20 mouse cellular contexts compared by ENCODE assay signal in the genomic region with DNA sequence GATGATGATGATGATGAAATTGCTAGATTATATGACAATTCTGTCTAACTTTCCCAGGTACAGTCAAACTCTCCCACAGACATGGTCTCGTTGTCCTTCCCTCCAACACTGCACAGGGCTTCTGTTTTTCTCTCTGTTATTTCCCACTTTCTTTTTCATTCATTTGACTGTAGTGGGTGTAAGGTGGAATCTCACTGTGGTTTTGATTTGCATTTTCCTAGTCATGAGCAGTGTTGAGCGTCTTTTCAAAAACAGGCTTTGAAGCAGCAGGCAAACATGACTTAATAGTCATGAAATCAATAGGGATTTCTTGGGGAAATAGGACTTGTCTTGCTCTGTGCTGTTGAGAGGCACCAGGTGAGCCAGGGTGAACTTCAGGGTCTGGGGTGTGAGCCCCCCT. TPM values are rescaled to one million over a fixed set of nuclear protein-coding genes. Genes with fewer than 3 reads are reported as not detected.
A peak's percentile ranks its signal among the peaks of the same experiment; 100 is the strongest.
DNase-seq lines count a peak whose midpoint lies in the region; TF ChIP-seq lines count a peak whose summit lies in the region.
"Had no signal": no experiment of that assay in that cellular context is flagged by ENCODE, and none has a peak within 500 bp of the region (broad histone marks: within the 10 kb centered on the region; RNA-seq: fewer than 3 reads in every experiment).

No protein-coding gene starts in this region.

- no peak overlapping the region for H3K4me3 ChIP-seq in CH12.LX (replicated peaks in 1 of 3; ENCODE audit: low read depth in 2 of 3, low read length in 2 of 3, poor library complexity in 1 of 3)
- H3K4me3 ChIP-seq in layer of hippocampus, adult 2 months, result no peak overlapping the region

- H3K79me2 ChIP-seq in CH12.LX (replicated peaks; ENCODE audit: control insufficient read depth, extremely low read depth, insufficient read depth, poor library complexity, severe bottlenecking), result no peaks in the 10 kb centered on the region

- H3K9ac ChIP-seq in CH12.LX (ENCODE audit: insufficient read depth, low read depth), result no peak overlapping the region

- TF ChIP-seq RAD21 in CH12.LX (IDR thresholded peaks at IDR 0.05; ENCODE audit: low read depth, low read length), result no peak

- DNase-seq in CH12.LX (ENCODE audit: extremely low read depth), result peak; percentile 53
- DNase-seq in Muller cell, postnatal 12 days (ENCODE audit: inconsistent ontology term), result peak; percentile 22
- DNase-seq in layer of hippocampus, adult 2 months (ENCODE audit: low spot score in 2 of 2), result no peak
- no peak for DNase-seq in adrenal gland, adult 2 months
- DNase-seq: adrenal gland, adult 8-10 months; adrenal gland, postnatal 10 days; adrenal gland, postnatal 25 days; adrenal gland, postnatal 36 days; B cell, adult 2 months; cerebellum, adult 11 months; cerebellum, adult 11-12 months; cerebellum, adult 18-20 months; cerebellum, adult 2 months; cerebellum, adult 8-10 months; cerebellum, adult 9-10 months had no signal

- TF ChIP-seq POLR2A in CH12.LX (IDR thresholded peaks at IDR 0.05; ENCODE audit: low read depth, low read length), result no peak

- H3K4me1 ChIP-seq in CH12.LX (ENCODE audit: control insufficient read depth in 1 of 2, insufficient read depth in 2 of 2), result peaks cover 9 to 46% of the 10 kb centered on the region in 2 experiments

- no peaks in the 10 kb centered on the region for H3K36me3 ChIP-seq in CH12.LX (replicated peaks in 1 of 2; ENCODE audit: control insufficient read depth in 1 of 2, insufficient read depth in 1 of 2, low read length in 1 of 2)
- H3K36me3 ChIP-seq: G1E had no signal

- no peaks in the 10 kb centered on the region for H3K9me3 ChIP-seq in CH12.LX (replicated peaks; ENCODE audit: low read length)

- no peak for TF ChIP-seq CTCF in CH12.LX (conservative IDR thresholded peaks at IDR 0.05 in 1 of 2, IDR thresholded peaks at IDR 0.05 in 1 of 2; ENCODE audit: low read depth in 2 of 2, low read length in 2 of 2)
- no peak for TF ChIP-seq CTCF in layer of hippocampus, adult 2 months (conservative IDR thresholded peaks at IDR 0.05)

- dilution Hi-C loops in CH12.LX (cut with MboI; ENCODE audit: extremely low pct_ligation_motif_present, extremely low pct_unique_long_range_greater_than_20kb, low sequenced_read_pairs), result no loop called here

- peak overlapping the region; percentile 42; the same call in 1 of the 2 replicates for H3K4me2 ChIP-seq in CH12.LX (ENCODE audit: insufficient read depth, low read depth, poor library complexity, severe bottlenecking)

- peak; percentile 61 for TF ChIP-seq EP300 in CH12.LX (IDR thresholded peaks at IDR 0.05; ENCODE audit: low read length)

- no peak overlapping the region for H3K27ac ChIP-seq in CH12.LX (ENCODE audit: insufficient read depth, low read depth)
- no peak overlapping the region for H3K27ac ChIP-seq in layer of hippocampus, adult 2 months

- in situ Hi-C loops in CH12.LX (cut with MboI; ENCODE audit: low pct_ligation_motif_present, low pct_unique_long_range_greater_than_20kb, low sequenced_read_pairs), result no loop called here

- H3K27me3 ChIP-seq in CH12.LX (replicated peaks), result no peaks in the 10 kb centered on the region

TF ChIP-seq in CH12.LX, 34 proteins besides CTCF, POLR2A, EP300 and RAD21:
- TF ChIP-seq USF1 (IDR thresholded peaks at IDR 0.05; ENCODE audit: low read depth, low read length) (no peak), SIN3A (IDR thresholded peaks at IDR 0.05; ENCODE audit: low read length) (no peak), GABPA (IDR thresholded peaks at IDR 0.05; ENCODE audit: insufficient replicate concordance, low read depth, low read length) (no peak), MAZ (IDR thresholded peaks at IDR 0.05; ENCODE audit: low read depth, low read length) (no peak), BHLHE40 (IDR thresholded peaks at IDR 0.05; ENCODE audit: low read depth, low read length) (peak; percentile 66)

RNA-seq across cellular contexts. Expression of a gene that starts 11.3 kb away (rescaled TPM):
- total RNA-seq in CH12.LX (2012; rRNA removed), result 0.04 TPM in 2 replicates
- 0.04 and 0.05 TPM in 2 replicates for total RNA-seq in CH12.LX (2014; rRNA removed)
- polyA plus RNA-seq in CH12.LX (2012; ENCODE audit: insufficient read length, low read depth), result 0.55 and 0.67 TPM in 2 replicates
- under 1 TPM; 0.15 to 0.17 TPM for total RNA-seq in layer of hippocampus, adult 2 months (2021)
- total RNA-seq in adrenal gland, adult 2 months (2021), result not detected
- polyA plus RNA-seq in adrenal gland, adult 2 months (2012; rRNA removed), result 0.03 TPM in 1 of 2 replicates, not detected in the other
- total RNA-seq: MEL had no signal
- polyA plus RNA-seq: activated CD4-positive, CD25-positive, alpha-beta regulatory T cell, adult 4 months; CD4-positive, CD25-positive, alpha-beta regulatory T cell, adult 4 months; G1E; Patski had no signal

Comparison
In these comparisons a context has a peak if more than half of its experiments do, and no peak if none do; other contexts are left out.
1. DNase-seq: peak in CH12.LX (single experiment) and Muller cell, postnatal 12 days (single experiment); none in layer of hippocampus, adult 2 months (0 of 2) and adrenal gland, adult 2 months (single experiment).